Mouse (Mus musculus) kidney, adult 2 months (tissue): Measurements from ENCODE around the gene Zic2.

Source experiments
- CTCF ChIP-seq: fragments of 200-500 bp; conservative IDR thresholded peaks from 2 replicates; pipeline ENCODE4 v1.5.1; 2011; ENCODE audit warnings: low read depth, mild to moderate bottlenecking, control low read depth, low read length, moderate library complexity, mixed read lengths; ENCODE audit not compliant: insufficient read depth, insufficient read length
- POLR2A ChIP-seq: fragments of 200-500 bp; IDR thresholded peaks from one replicate; pipeline ENCODE4 v1.6.1; 2011; ENCODE audit warnings: low read depth, low read length, control low read depth

DNA sequence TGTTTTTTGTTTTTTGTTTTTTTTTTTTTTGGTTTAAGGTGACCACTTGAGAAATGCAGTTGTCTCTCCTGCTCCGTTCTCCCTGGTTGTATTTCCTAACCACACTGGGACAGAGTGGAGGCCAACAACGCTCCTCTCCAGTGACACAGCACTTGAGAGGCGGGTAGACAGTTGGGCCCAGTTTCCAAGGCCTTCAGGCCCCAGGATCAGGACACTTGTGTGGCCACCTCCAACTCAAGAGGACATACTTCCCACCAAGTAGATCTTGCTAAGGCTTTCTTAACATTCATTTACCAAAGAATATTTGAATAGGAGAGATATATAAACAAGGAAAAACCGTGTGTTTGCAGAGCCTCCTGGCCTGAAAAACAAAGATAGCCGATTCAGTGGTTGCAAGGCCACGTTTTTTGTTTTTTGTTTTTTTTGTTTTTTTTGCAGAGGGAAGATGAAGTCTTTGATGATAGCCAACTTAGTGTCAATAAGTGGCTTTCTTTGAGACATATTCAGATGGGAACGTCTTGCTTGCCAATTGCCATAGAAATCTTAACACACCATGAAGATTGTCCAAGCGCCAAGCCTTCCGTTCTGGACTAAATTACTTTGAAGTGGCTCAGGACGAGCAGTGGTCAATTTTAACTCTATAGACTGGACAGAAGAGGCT is 20.2 kb upstream of the Zic2 start:
- TF ChIP-seq POLR2A (no peak), CTCF (no peak)
